Mouse (Mus musculus) B cell, adult 62 days (primary cell): ENCODE results near the gene Gm28897. TPM values are rescaled to one million over a fixed set of nuclear protein-coding genes. Genes with fewer than 3 reads are reported as not detected.

Experiments used
- total RNA-seq: library from RNA; stranded (reverse); gene quantifications from 4 replicates; pipeline ENCODE4 v1.2.4, GENCODE M21; 2023

The Gm28897 gene
- not detected in 4 replicates for total RNA-seq

DNA sequence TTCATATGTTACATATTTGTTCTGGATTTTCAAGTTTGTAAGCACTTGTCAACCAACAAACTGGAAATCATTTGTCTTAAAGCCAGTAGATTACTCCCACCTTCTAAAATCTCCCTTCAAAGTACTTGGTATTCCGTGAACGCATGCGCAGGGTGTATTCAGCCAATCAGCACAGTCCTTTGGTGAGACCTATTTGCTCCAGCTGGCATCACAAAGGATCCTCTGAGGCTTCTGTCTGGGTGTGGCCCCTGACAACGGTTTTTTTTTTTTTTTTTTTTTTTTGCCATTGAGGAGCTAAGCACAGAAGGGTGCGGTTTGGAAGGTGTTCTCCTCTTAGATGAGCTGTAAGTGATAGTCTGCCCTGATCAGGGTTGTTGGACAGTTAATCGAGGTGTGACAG is at the start of gene Gm28897:
TSS of gene Gm28897 (plus strand) at position 301 of the 400 bp plus-strand sequence.

